Mouse (Mus musculus): ENCODE results near the gene Klf11. TPM values are rescaled to one million over a fixed set of nuclear protein-coding genes. Genes with fewer than 3 reads are reported as not detected.
A peak's percentile ranks its signal among the peaks of the same experiment; 100 is the strongest.

Klf11 gene
- polyA plus RNA-seq (2012; rRNA removed) = 1.7 and 4.2 TPM in 2 replicates

DNA sequence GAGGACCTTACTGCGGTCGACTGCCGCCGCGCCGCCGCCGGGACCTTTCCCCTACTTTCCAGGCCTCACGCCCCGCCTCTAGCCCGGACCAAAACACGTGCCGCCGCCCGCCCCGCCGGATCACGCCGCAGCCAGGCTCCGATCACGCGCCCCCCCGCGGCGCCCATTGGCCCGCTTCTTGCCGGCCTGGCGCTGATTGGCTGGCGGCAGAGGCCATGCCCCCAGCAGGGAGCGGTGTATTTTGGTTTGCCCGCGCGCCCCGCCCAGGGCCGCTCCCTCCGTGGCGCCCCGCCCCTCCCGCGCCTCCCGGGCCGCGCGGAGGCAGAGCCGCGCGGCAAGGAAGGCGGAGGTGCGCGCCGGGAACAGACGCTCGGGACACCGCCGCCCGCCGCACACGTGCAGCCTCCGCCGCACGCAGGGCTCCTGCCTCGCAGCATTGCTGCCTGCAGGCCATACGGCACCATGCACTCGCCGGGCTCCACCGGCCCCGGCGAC is at the start of gene Klf11:
Gene Klf11, plus strand, starts transcription at position 212 of the 495 bp plus-strand sequence.
- Histone ChIP-seq H3K4me3 (ENCODE audit: low read depth, low read length) (peak within 1 kb of the TSS; percentile 95), H3K36me3 (ENCODE audit: control insufficient read depth, insufficient read depth, low read length) (peaks cover 4% of the 10 kb centered on the region), H3K4me1 (ENCODE audit: control insufficient read depth, insufficient read depth, insufficient read length, low read length) (peaks cover 9% of the 10 kb centered on the region; the same call in 1 of the 2 replicates), H3K27ac (ENCODE audit: insufficient read depth, low read depth, low read length) (peak within 1 kb of the TSS; percentile 91), H3K27me3 (ENCODE audit: control insufficient read depth, insufficient read depth, low read length) (no peaks in the 10 kb centered on the region)
- TF ChIP-seq CTCF (IDR thresholded peaks at IDR 0.05; ENCODE audit: extremely low read depth, insufficient read length, insufficient replicate concordance, low read depth, low read length) (no peak), POLR2A (IDR thresholded peaks at IDR 0.05; ENCODE audit: low read depth, low read length) (no peak; the same call in none of the 2 replicates)
- WGBS = 1% methylated on average over 68 of the region's 68 CpGs

DNA sequence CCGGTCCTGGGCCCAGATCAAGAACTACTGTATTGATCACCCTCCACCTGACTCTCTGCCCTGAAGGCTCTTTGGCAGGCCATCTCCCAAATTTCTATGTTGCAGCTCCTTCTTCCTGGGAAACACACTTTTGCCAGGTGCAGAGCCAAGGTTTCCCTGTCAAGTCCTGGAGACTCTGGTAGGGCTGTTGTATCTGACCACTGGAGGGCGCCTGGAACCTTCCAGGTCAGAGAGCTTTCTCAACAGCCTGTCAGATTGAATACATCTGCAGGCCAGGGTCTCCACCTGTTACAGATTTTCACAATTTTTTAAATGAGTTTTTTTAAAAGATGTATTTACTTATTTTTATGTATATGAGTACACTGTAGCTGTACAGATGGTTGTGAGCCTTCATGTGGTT is 47.8 kb upstream of the Klf11 start:
- TF ChIP-seq CTCF (IDR thresholded peaks at IDR 0.05; ENCODE audit: extremely low read depth, insufficient read length, insufficient replicate concordance, low read depth, low read length) = peak; percentile 80; the same call in 1 of the 2 replicates
- no peak for TF ChIP-seq POLR2A (IDR thresholded peaks at IDR 0.05; ENCODE audit: low read depth, low read length)
- no peak overlapping the region for H3K27ac ChIP-seq (ENCODE audit: insufficient read depth, low read depth, low read length)
- no peaks in the 10 kb centered on the region for H3K4me1 ChIP-seq (ENCODE audit: control insufficient read depth, insufficient read depth, insufficient read length, low read length)
- H3K4me3 ChIP-seq (ENCODE audit: low read depth, low read length) = no peak overlapping the region
- no peaks in the 10 kb centered on the region for H3K27me3 ChIP-seq (ENCODE audit: control insufficient read depth, insufficient read depth, low read length)
- 37% methylated on average over 2 of the region's 2 CpGs for WGBS
- H3K36me3 ChIP-seq (ENCODE audit: control insufficient read depth, insufficient read depth, low read length) = no peaks in the 10 kb centered on the region

DNA sequence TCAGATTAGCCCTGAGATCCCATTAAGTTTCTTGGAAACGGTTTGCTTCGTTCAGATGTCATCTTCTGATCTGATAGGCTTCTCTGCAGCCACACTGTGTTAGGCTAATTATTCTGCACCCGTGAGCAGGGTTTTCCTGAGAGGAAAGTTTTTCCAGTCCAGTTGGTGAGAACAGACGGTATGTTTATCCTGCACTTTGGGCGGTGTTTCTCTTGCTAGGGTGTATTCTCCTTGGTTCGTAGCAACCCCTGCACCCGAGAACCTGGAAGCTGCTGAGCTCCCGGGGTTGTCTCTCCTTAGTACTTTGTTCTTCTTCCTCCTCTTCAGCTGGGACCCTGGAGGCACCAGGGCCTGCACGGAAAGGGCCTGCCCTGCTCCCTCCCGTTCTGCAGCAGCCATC is 44.9 kb upstream of the Klf11 start:
- Histone ChIP-seq H3K4me1 (ENCODE audit: control insufficient read depth, insufficient read depth, insufficient read length, low read length) (no peaks in the 10 kb centered on the region), H3K27ac (ENCODE audit: insufficient read depth, low read depth, low read length) (no peak overlapping the region), H3K27me3 (ENCODE audit: control insufficient read depth, insufficient read depth, low read length) (no peaks in the 10 kb centered on the region), H3K4me3 (ENCODE audit: low read depth, low read length) (no peak overlapping the region), H3K36me3 (ENCODE audit: control insufficient read depth, insufficient read depth, low read length) (no peaks in the 10 kb centered on the region)
- no peak for TF ChIP-seq POLR2A (IDR thresholded peaks at IDR 0.05; ENCODE audit: low read depth, low read length)
- TF ChIP-seq CTCF (IDR thresholded peaks at IDR 0.05; ENCODE audit: extremely low read depth, insufficient read length, insufficient replicate concordance, low read depth, low read length) = no peak
- WGBS = 83% methylated on average over 10 of the region's 10 CpGs

DNA sequence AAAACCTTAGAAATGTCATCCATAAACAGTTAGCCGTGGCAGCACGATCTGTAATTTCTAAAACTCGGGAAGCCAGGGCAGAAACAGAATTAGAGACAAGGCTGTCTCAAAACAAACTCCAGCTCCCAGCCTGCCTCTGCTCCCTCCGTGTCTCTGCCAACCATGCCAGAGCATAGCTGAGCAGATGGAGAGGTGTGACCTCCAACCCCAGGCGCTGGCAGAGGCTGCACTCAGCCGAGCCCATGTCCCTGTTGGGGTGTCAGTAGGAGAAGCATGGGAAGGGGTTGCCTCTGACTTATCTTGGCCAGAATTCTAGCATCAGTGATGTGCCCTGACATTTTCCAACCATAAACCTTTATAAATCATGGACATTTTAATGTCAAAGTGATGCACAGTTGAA is 38.5 kb upstream of the Klf11 start:
- Histone ChIP-seq H3K27me3 (ENCODE audit: control insufficient read depth, insufficient read depth, low read length) (no peaks in the 10 kb centered on the region), H3K4me3 (ENCODE audit: low read depth, low read length) (no peak overlapping the region), H3K36me3 (ENCODE audit: control insufficient read depth, insufficient read depth, low read length) (0 out of 2 replicates have a peak, but pooled peaks cover 2% of the 10 kb centered on the region), H3K4me1 (ENCODE audit: control insufficient read depth, insufficient read depth, insufficient read length, low read length) (no peaks in the 10 kb centered on the region), H3K27ac (ENCODE audit: insufficient read depth, low read depth, low read length) (no peak overlapping the region)
- TF ChIP-seq CTCF (IDR thresholded peaks at IDR 0.05; ENCODE audit: extremely low read depth, insufficient read length, insufficient replicate concordance, low read depth, low read length) (no peak), POLR2A (IDR thresholded peaks at IDR 0.05; ENCODE audit: low read depth, low read length) (no peak)
- WGBS = 86% methylated on average over 6 of the region's 6 CpGs

DNA sequence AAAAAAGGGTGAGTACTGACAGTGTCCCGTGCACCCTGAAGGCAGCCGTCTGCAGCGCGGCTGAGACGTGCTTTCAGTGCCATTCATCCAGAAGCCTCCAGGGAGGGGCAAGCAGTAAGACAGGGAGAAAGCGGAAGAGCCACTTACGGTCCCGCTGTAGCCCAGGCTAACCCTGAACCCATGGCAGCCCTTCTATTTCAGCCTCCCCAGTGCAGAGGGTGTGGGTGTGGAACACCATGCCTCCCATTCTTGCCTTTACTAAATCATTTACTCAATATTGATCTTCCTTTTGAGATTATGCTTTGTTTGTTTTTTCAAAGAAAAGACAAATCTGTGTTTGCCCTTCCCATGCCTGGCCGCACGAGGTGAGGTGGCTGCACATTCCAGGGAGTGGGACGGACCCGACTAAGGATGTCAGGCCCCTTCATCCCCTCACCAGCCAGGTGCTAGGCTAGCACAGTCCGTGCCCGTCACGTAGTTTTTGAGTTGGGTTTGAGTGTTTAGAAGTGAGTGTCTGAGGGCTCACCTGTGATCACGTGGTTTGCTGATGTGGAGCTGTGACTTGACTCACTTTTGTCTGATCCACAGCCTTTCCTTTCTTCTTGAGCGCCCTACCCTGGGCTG is 36.5 kb upstream of the Klf11 start:
- no peak overlapping the region for H3K27ac ChIP-seq (ENCODE audit: insufficient read depth, low read depth, low read length)
- H3K4me3 ChIP-seq (ENCODE audit: low read depth, low read length) = no peak overlapping the region
- 0 out of 2 replicates have a peak, but pooled peaks cover 2% of the 10 kb centered on the region for H3K36me3 ChIP-seq (ENCODE audit: control insufficient read depth, insufficient read depth, low read length)
- WGBS = 67% methylated on average over 17 of the region's 17 CpGs
- H3K27me3 ChIP-seq (ENCODE audit: control insufficient read depth, insufficient read depth, low read length) = no peaks in the 10 kb centered on the region
- H3K4me1 ChIP-seq (ENCODE audit: control insufficient read depth, insufficient read depth, insufficient read length, low read length) = no peaks in the 10 kb centered on the region
- TF ChIP-seq CTCF (IDR thresholded peaks at IDR 0.05; ENCODE audit: extremely low read depth, insufficient read length, insufficient replicate concordance, low read depth, low read length) (no peak), POLR2A (IDR thresholded peaks at IDR 0.05; ENCODE audit: low read depth, low read length) (no peak)

DNA sequence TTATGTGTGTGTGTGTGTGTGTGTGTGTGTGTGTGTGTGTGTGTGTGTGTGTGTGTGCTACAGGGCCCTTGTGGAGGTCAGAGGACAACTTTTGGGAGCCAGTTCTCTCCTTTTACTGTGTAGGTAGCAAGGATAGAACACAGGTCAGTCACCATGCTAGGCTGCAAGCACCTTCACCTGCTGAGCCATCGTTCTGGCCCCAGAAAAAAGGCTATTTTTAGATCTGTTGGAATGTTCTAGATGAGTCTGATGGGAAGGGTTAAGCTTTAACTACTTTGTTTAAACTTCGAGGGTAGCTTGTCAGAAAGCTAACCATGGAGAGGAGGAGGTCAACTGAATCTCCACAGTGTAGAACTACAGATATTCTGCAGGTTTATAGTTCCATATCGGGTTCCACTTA is 35.9 kb upstream of the Klf11 start:
- Histone ChIP-seq H3K4me1 (ENCODE audit: control insufficient read depth, insufficient read depth, insufficient read length, low read length) (no peaks in the 10 kb centered on the region), H3K27me3 (ENCODE audit: control insufficient read depth, insufficient read depth, low read length) (no peaks in the 10 kb centered on the region), H3K36me3 (ENCODE audit: control insufficient read depth, insufficient read depth, low read length) (0 out of 2 replicates have a peak, but pooled peaks cover 2% of the 10 kb centered on the region), H3K27ac (ENCODE audit: insufficient read depth, low read depth, low read length) (no peak overlapping the region), H3K4me3 (ENCODE audit: low read depth, low read length) (no peak overlapping the region)
- WGBS = 46% methylated on average over 3 of the region's 3 CpGs
- TF ChIP-seq POLR2A (IDR thresholded peaks at IDR 0.05; ENCODE audit: low read depth, low read length) = no peak
- no peak for TF ChIP-seq CTCF (IDR thresholded peaks at IDR 0.05; ENCODE audit: extremely low read depth, insufficient read length, insufficient replicate concordance, low read depth, low read length)

DNA sequence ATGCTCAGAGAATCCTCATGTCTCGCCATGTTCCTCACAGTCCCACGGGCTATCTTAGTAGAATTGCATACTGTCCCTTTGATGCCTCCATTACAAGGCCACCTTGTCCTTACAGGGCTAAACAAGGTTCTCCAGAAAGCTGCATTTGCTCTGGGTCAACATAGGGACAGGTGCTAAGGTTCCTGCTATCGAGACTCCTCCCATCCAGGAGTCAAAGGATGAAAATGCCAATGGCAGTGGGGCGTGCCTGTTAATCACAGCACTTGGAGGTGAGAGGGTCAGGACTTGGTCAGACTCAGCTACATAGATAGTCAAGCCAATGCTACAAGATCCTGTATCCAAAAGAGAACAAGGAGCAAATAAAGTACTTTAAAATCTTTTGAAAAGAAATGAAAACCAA is 31.6 kb upstream of the Klf11 start:
- no peaks in the 10 kb centered on the region for H3K27me3 ChIP-seq (ENCODE audit: control insufficient read depth, insufficient read depth, low read length)
- H3K36me3 ChIP-seq (ENCODE audit: control insufficient read depth, insufficient read depth, low read length) = no peaks in the 10 kb centered on the region
- no peak overlapping the region for H3K27ac ChIP-seq (ENCODE audit: insufficient read depth, low read depth, low read length)
- 34% methylated on average over 4 of the region's 4 CpGs for WGBS
- H3K4me1 ChIP-seq (ENCODE audit: control insufficient read depth, insufficient read depth, insufficient read length, low read length) = no peaks in the 10 kb centered on the region
- no peak overlapping the region for H3K4me3 ChIP-seq (ENCODE audit: low read depth, low read length)
- TF ChIP-seq POLR2A (IDR thresholded peaks at IDR 0.05; ENCODE audit: low read depth, low read length) (no peak), CTCF (IDR thresholded peaks at IDR 0.05; ENCODE audit: extremely low read depth, insufficient read length, insufficient replicate concordance, low read depth, low read length) (no peak)
